Mouse (Mus musculus): ENCODE measurements around the gene Garem2. TPM values are rescaled to one million over a fixed set of nuclear protein-coding genes. Genes with fewer than 3 reads are reported as not detected.

Gene Garem2
- polyA plus RNA-seq, 1 experiment from 2014 or later: 31.0 TPM

GRCm38 (mm10) chr5:30103340-30103739 lies 1.6 kb upstream of the Garem2 start:
- ATAC-seq (ENCODE audit: low FRiP score, low read depth): no peak
- Histone ChIP-seq H3K27me3 (replicated peaks) (peaks cover 3% of the 10 kb centered on the region; the same call in 1 of the 2 replicates), H3K4me3 (no peak overlapping the region), H3K4me2 (replicated peaks) (no peak overlapping the region), H3K4me1 (peaks cover 33% of the 10 kb centered on the region), H3K9ac (no peak overlapping the region), H3K27ac (no peak overlapping the region), H3K9me3 (no peaks in the 10 kb centered on the region), H3K36me3 (no peaks in the 10 kb centered on the region)
- 83% methylated on average over 3 of the region's 3 CpGs for WGBS

GRCm38 (mm10) chr5:30104339-30104738 lies 622 bp upstream of the Garem2 start:
- H3K36me3 ChIP-seq: peaks cover 1% of the 10 kb centered on the region; the same call in 1 of the 2 replicates
- H3K9ac ChIP-seq: no peak overlapping the region
- H3K4me1 ChIP-seq: peaks cover 43% of the 10 kb centered on the region
- ATAC-seq (ENCODE audit: low FRiP score, low read depth): no peak
- no peak overlapping the region for H3K27ac ChIP-seq
- H3K4me2 ChIP-seq (replicated peaks): peak overlapping the region; percentile 92
- H3K27me3 ChIP-seq (replicated peaks): peaks cover 3% of the 10 kb centered on the region; the same call in 1 of the 2 replicates
- WGBS: under 1% methylated on average over 11 of the region's 12 CpGs
- H3K4me3 ChIP-seq: peak overlapping the region; percentile 72
- H3K9me3 ChIP-seq: no peaks in the 10 kb centered on the region

- H3K4me3 ChIP-seq: peak within 1 kb of the TSS; percentile 72
- ATAC-seq (ENCODE audit: low FRiP score, low read depth): peak; percentile 43
- under 1% methylated on average over 29 of the region's 29 CpGs for WGBS
- peak within 1 kb of the TSS; percentile 70 for H3K27ac ChIP-seq
- H3K9ac ChIP-seq: peak within 1 kb of the TSS; percentile 83
- H3K36me3 ChIP-seq: peaks cover 6% of the 10 kb centered on the region; the same call in 1 of the 2 replicates
- peaks cover 57% of the 10 kb centered on the region for H3K4me1 ChIP-seq
- H3K4me2 ChIP-seq (replicated peaks): peak within 1 kb of the TSS; percentile 92
- peaks cover 3% of the 10 kb centered on the region; the same call in 1 of the 2 replicates for H3K27me3 ChIP-seq (replicated peaks)
- H3K9me3 ChIP-seq: no peaks in the 10 kb centered on the region
Measured at GRCm38 (mm10) chr5:30105668-30106300, 823 bp downstream of the Garem2 start, which contains the start of gene 3110082J24Rik. Gene 3110082J24Rik (minus strand): TSS chr5:30106086.

- Histone ChIP-seq H3K27me3 (replicated peaks) (peaks cover 7% of the 10 kb centered on the region; the same call in 1 of the 2 replicates), H3K4me2 (replicated peaks) (peak overlapping the region; percentile 92), H3K4me3 (peak overlapping the region; percentile 72), H3K9ac (peak overlapping the region; percentile 83), H3K27ac (peak overlapping the region; percentile 70), H3K36me3 (peaks cover 6% of the 10 kb centered on the region; the same call in 1 of the 2 replicates), H3K9me3 (no peaks in the 10 kb centered on the region), H3K4me1 (peaks cover 67% of the 10 kb centered on the region)
- 0 out of 2 replicates have a peak, but pooled peaks have one; percentile 0 for ATAC-seq (ENCODE audit: low FRiP score, low read depth)
- WGBS: 6% methylated on average over 2 of the region's 2 CpGs
Measured at GRCm38 (mm10) chr5:30106756-30107155, 1.8 kb downstream of the Garem2 start.

GRCm38 (mm10) chr5:30107186-30107585 lies 2.2 kb downstream of the Garem2 start:
- H3K9ac ChIP-seq: peak overlapping the region; percentile 38; the same call in 1 of the 2 replicates
- ATAC-seq (ENCODE audit: low FRiP score, low read depth): peak; percentile 68
- H3K27me3 ChIP-seq (replicated peaks): peaks cover 11% of the 10 kb centered on the region
- under 1% methylated on average over 7 of the region's 7 CpGs for WGBS
- H3K4me2 ChIP-seq (replicated peaks): peak overlapping the region; percentile 92
- H3K4me1 ChIP-seq: peaks cover 70% of the 10 kb centered on the region
- H3K4me3 ChIP-seq: peak overlapping the region; percentile 72
- peaks cover 6% of the 10 kb centered on the region; the same call in 1 of the 2 replicates for H3K36me3 ChIP-seq
- H3K9me3 ChIP-seq: no peaks in the 10 kb centered on the region
- peak overlapping the region; percentile 70 for H3K27ac ChIP-seq

GRCm38 (mm10) chr5:30107611-30108041 lies 2.7 kb downstream of the Garem2 start:
- Histone ChIP-seq H3K27me3 (replicated peaks) (peaks cover 15% of the 10 kb centered on the region), H3K4me3 (peak overlapping the region; percentile 72)
- 4% methylated on average over 5 of the region's 5 CpGs for WGBS

GRCm38 (mm10) chr5:30108233-30108632 lies 3.3 kb downstream of the Garem2 start:
- Histone ChIP-seq H3K4me3 (no peak overlapping the region), H3K27ac (0 out of 2 replicates have a peak overlapping the region, but pooled peaks have one; percentile 26), H3K9ac (peak overlapping the region; percentile 38; the same call in 1 of the 2 replicates), H3K9me3 (no peaks in the 10 kb centered on the region), H3K36me3 (peaks cover 13% of the 10 kb centered on the region; the same call in 1 of the 2 replicates), H3K4me2 (replicated peaks) (peak overlapping the region; percentile 92), H3K4me1 (peaks cover 70% of the 10 kb centered on the region), H3K27me3 (replicated peaks) (peaks cover 21% of the 10 kb centered on the region)
- WGBS: 65% methylated on average over 6 of the region's 6 CpGs
- no peak for ATAC-seq (ENCODE audit: low FRiP score, low read depth)

More at GRCm38 (mm10) chr5:30107611-30108041, 2.7 kb downstream of the Garem2 start:
- Histone ChIP-seq H3K4me2 (replicated peaks) (peak overlapping the region; percentile 92), H3K36me3 (peaks cover 10% of the 10 kb centered on the region; the same call in 1 of the 2 replicates), H3K9me3 (no peaks in the 10 kb centered on the region), H3K27ac (peak overlapping the region; percentile 70), H3K4me1 (peaks cover 70% of the 10 kb centered on the region), H3K9ac (peak overlapping the region; percentile 38)
- ATAC-seq (ENCODE audit: low FRiP score, low read depth): peak; percentile 19

- ATAC-seq (ENCODE audit: low FRiP score, low read depth): no peak
- 33% methylated on average over 2 of the region's 2 CpGs for WGBS
- Histone ChIP-seq H3K9ac (no peak overlapping the region), H3K27ac (no peak overlapping the region), H3K9me3 (no peaks in the 10 kb centered on the region), H3K4me1 (peaks cover 82% of the 10 kb centered on the region), H3K27me3 (replicated peaks) (peaks cover 34% of the 10 kb centered on the region), H3K36me3 (peaks cover 29% of the 10 kb centered on the region), H3K4me3 (no peak overlapping the region), H3K4me2 (replicated peaks) (peak overlapping the region; percentile 51; the same call in 1 of the 2 replicates)
Measured at GRCm38 (mm10) chr5:30109899-30110298, 4.9 kb downstream of the Garem2 start.

- Histone ChIP-seq H3K27me3 (replicated peaks) (peaks cover 34% of the 10 kb centered on the region), H3K4me3 (0 out of 2 replicates have a peak overlapping the region, but pooled peaks have one; percentile 5), H3K36me3 (peaks cover 32% of the 10 kb centered on the region), H3K27ac (peak overlapping the region; percentile 5; the same call in 1 of the 2 replicates), H3K4me1 (peaks cover 82% of the 10 kb centered on the region), H3K4me2 (replicated peaks) (peak overlapping the region; percentile 51), H3K9ac (peak overlapping the region; percentile 38; the same call in 1 of the 2 replicates), H3K9me3 (no peaks in the 10 kb centered on the region)
- ATAC-seq (ENCODE audit: low FRiP score, low read depth): no peak
- WGBS: 4% methylated on average over 22 of the region's 22 CpGs
Measured at GRCm38 (mm10) chr5:30110371-30111060, 5.6 kb downstream of the Garem2 start.

- peaks cover 76% of the 10 kb centered on the region for H3K4me1 ChIP-seq
- peaks cover 34% of the 10 kb centered on the region for H3K27me3 ChIP-seq (replicated peaks)
- H3K27ac ChIP-seq: peak overlapping the region; percentile 5; the same call in 1 of the 2 replicates
- H3K9me3 ChIP-seq: no peaks in the 10 kb centered on the region
- peaks cover 38% of the 10 kb centered on the region for H3K36me3 ChIP-seq
- peak overlapping the region; percentile 51 for H3K4me2 ChIP-seq (replicated peaks)
- WGBS: under 1% methylated on average over 18 of the region's 18 CpGs
- H3K4me3 ChIP-seq: 0 out of 2 replicates have a peak overlapping the region, but pooled peaks have one; percentile 5
- peak; percentile 7; the same call in 1 of the 2 replicates for ATAC-seq (ENCODE audit: low FRiP score, low read depth)
- H3K9ac ChIP-seq: peak overlapping the region; percentile 39
Measured at GRCm38 (mm10) chr5:30111126-30111525, 6.2 kb downstream of the Garem2 start.

- peaks cover 34% of the 10 kb centered on the region for H3K27me3 ChIP-seq (replicated peaks)
- no peak for ATAC-seq (ENCODE audit: low FRiP score, low read depth)
- H3K27ac ChIP-seq: no peak overlapping the region
- WGBS: 65% methylated on average over 3 of the region's 3 CpGs
- H3K9ac ChIP-seq: 0 out of 2 replicates have a peak overlapping the region, but pooled peaks have one; percentile 39
- H3K9me3 ChIP-seq: no peaks in the 10 kb centered on the region
- H3K4me1 ChIP-seq: peaks cover 69% of the 10 kb centered on the region
- peak overlapping the region; percentile 51 for H3K4me2 ChIP-seq (replicated peaks)
- no peak overlapping the region for H3K4me3 ChIP-seq
- peaks cover 45% of the 10 kb centered on the region for H3K36me3 ChIP-seq
Measured at GRCm38 (mm10) chr5:30111771-30112170, 6.8 kb downstream of the Garem2 start.
